Mouse (Mus musculus): Measurements from ENCODE around the gene Hook2.
A peak's percentile ranks its signal among the peaks of the same experiment; 100 is the strongest.

Gene Hook2

DNA sequence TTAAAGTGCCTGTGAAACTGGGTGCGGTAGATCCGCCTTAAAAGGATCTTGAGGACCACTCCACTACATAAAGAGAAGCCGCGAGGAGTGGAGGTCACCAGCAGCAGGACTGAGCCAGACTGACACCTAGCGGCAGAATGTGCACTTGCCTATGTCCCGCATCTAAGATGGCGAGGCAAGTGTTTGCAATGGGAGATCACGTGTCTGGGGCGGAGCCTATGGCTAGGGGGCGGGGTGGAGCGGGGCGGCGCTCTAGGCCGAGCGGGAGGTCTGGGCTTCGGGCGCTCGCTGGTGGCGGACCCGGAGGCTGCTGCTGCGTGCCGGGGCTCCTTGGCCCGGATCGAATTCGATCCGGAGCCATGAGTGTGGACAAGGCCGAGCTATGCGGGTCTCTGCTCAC is at the start of gene Hook2:
Gene Hook2 (plus strand): TSS at position 255 of the 400 bp plus-strand sequence.
- DNase-seq (ENCODE audit: low read depth, low spot score): peak; percentile 99

DNA sequence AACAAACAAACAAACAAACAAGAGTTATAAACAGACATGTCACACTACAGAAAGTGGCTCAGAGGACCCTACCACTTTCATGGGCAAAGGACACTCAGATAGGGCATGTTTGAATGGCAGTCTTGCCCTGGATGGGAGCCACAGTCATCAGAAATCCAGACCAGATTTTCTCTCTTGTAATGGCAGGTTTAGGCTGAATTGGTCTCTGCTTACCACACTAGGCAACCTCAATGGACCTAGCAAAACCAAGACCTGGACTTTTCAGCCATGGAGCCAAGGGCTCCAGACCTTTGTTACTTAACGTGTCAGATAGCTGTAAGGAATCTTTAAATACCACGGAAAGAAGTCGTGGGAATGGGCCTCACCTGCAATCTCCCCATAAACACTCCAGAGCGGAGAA is 46.7 kb upstream of the Hook2 start:
- DNase-seq (ENCODE audit: low read depth, low spot score): no peak

DNA sequence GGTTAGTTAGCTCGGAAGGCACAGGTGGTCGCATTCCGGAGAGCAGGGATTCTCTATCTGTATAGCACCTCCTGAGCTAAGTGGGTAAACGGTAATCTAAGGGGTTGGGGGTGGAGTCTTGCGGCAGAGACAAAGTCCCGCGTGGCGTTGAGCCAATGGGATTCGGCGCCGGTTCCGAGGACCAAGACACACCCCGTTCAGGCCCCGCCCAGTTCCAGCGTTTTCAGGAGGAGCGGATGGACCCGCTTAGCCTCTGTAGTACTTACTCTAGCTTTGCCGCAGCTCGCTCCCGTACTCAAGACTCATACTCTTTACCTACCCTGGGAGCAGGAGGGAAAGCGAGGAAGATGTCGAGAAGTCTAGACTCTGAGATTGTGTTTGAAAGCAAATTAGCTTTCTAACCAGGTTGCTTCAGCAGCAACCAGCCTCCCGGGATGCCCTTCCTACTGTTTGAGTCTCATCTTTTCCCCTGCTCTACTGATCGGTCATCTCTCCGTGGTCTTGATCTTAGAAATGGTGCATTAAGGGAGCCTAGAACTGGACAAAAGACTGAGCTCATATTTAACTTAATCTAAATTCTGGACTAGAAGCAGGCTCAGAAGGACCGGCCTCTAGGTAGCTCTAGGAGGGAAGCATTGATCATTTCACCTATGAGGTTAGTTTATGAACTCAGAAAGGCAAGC is 45.8 kb upstream of the Hook2 start:
- peak; percentile 66 for DNase-seq (ENCODE audit: low read depth, low spot score)

DNA sequence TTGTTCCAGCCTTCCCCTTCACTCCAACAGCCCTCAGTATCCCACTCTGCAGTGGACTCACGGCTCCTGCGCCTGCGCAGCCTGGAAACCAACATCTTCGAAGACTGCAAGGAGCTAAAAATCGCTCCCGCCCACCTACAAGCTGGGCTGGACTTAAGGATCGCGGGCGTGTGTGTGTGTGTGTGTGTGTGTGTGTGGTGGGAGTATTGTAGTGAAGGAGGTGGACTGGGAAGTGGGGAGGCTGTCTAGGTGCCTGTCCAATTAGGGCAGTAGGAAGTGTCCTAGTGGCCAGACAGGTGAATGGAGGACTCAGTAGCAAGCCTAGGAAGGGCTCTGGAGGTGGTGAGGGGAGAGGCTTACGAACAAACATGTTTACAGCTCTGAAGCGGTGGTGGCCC is 45.2 kb upstream of the Hook2 start:
- no peak for DNase-seq (ENCODE audit: low read depth, low spot score)

DNA sequence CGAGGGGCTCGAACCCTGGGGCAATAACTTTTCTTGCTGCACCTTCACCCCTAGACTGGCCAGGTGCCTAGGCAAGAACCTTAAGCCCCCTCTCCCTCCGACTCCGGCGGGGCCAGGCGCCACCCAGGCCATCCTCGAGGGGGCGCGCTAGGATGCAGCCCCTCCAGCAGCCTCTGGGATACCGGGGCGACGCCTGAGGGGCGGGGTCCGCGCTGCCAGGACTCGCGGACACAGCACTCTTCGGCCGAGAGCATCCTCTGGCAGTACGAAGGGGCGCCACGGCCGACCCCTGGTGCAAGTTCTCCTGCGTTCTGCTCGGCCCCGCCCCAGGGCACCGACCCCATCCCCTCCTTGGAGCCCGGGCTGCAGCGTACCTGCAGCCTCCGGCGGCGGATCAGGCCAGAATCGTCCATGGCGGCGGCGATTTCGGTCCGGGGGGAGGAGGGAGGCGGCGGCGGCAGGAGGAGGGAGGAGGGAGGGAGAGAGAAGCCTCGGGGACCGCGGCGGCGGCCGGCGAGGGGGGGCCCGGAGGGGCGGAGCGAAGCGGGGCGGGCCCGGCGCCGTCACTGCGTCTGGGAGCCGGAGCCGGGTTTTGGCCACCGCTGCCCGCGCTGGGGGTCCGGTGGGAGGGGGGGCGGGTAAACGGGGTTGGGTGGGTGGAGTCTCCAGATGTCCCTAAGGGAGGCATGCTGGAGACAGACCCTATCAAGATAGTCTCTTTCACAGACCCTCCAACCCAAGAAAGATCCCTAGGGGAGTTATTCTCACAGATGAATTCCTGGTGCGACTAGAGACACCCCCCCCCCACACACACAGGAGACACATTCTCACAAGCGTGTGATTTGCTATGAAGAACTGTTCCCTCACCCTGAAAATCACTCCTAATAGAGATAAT is 44.5 kb upstream of the Hook2 start:
- peak; percentile 39 for DNase-seq (ENCODE audit: low read depth, low spot score)

DNA sequence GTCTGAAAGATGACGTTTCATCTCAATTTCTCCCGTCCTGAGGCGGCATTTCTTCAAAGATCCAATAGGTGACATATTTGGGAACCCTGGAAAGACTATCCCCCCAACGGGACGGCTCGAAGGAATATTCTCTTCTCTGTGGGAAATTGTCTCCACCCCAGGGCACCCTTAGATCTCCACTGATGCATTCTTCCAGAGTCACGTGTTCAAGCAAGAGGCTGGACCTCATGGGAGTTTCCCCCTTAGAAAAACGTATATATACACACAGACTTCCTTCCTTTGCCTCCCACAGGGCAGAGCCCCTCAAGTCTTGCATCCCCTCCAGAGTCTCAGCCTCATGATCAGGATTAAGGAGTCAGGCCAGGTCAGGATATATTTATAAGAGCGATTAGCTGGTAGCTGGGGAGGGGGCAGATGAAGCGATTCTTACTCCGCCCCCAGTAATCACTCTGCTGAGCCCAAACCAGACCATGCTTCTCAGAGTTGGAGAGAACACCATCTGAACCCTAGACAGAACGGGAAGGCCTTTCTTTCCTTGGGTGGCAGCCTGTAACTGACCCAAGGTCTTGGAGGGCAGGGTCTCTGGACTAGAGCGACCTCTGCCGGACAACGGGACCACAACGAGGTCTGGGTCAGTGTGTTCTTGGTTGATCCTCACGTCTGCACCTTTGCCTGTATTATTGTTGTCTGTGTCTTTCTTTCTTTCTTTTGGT is 43.7 kb upstream of the Hook2 start, which contains the start of gene Rtbdn:
Gene Rtbdn (plus strand): TSS at position 464 of the 713 bp plus-strand sequence.
- no peak for DNase-seq (ENCODE audit: low read depth, low spot score)

DNA sequence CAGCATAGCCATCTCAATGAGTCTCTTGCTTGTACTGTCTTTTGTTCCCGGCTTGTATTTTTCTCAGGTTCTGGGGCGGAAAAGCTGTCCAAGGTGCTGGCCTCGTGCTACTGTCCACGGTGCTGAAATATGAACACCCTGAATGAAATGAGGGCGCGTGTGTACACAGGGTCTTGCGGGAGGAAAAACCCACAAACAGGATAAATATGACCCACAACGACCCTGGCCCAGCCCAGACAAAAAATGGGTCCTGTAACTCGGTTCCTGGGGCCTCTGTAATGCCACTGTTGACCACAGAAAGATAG is 43.2 kb upstream of the Hook2 start:
- DNase-seq (ENCODE audit: low read depth, low spot score): peak; percentile 43

DNA sequence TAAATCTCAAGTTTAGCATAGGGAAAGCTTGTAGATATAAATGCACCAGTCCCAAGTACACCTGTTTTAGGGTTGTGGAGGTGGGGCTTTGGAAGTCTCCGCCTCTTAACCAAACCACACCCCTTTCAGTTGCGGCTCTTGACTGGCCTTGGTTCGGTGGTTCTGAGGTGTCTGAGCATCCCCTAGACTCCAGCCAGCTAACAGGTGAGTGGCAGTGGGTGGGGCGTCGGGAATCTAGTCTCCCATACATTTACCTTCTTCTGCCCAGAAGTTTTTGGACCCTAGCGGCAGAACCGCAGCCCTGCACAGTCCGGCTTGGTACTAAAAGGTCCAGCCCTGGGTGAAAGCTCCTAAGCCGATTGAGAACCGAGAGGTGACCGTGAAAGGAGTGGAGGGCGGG is 40.6 kb upstream of the Hook2 start:
- DNase-seq (ENCODE audit: low read depth, low spot score): no peak

DNA sequence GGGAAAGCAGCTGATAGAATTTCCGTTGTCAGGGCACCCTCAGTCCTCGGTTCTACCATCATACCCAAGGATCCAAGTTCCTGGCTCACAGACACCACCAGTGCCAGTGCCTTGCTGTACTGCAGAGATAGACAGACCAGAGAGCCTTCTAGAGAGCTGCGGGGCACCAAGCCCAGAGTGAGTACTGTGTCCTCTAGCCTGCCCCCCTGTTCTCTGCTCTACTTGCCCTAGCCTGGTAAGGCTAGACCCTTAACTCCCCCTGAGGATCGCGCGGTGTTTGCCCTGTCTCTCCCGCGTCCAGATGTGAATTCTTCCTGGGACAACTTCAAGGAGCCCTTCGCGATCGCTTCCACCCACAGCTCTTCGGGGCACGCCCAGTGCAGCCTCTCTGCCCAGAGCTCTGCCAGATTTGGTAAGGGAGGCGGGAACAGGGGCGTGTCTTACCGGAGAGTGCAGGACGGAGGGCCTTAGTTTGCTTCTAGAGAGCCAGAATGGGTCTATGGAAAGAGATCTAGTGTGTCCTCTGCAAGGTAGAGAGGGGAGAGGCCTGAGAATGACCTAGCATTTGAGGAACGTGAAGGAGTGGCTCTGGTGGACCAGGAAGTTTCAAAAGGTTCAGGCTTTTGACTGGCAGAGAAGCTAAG is 37.7 kb upstream of the Hook2 start:
- DNase-seq (ENCODE audit: low read depth, low spot score): peak; percentile 44

DNA sequence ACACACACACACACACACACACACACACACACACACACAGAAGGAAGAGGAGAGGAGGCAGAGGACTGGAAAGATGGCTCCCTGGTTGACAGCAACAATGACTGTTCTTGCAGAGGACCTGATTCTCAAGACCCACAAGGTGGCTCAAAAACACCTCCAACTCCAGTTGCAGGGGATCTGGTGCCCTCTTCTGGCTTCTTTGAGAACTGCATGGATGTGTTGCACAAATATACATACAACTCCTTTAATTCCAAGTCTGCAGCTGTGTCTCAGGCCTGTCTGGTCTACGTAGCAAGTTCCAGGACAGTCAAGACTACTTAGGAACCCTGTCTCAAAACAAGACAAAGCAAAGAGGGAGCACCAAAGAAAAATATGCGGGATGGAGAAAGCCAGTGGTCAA is 33.6 kb upstream of the Hook2 start:
- peak; percentile 72 for DNase-seq (ENCODE audit: low read depth, low spot score)

DNA sequence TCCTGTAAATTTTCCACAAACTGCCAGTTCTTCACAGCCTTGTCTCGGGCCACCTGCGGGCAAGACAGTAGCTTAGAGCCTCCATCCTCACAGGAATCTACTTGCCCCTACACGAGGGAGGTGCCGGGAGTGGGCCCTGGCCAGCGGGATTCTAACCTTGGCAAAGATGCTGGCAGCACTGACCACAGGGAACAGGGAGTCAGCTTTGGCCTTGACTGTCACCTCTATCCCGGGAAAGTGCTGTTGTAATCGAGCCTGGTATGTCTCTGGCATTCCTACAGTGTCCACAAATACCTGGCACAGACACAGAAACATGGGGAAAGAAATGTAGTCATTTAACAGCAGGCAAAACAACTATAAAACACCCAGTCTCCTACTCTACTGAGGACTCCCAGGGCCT is 30.6 kb upstream of the Hook2 start:
- no peak for DNase-seq (ENCODE audit: low read depth, low spot score)

DNA sequence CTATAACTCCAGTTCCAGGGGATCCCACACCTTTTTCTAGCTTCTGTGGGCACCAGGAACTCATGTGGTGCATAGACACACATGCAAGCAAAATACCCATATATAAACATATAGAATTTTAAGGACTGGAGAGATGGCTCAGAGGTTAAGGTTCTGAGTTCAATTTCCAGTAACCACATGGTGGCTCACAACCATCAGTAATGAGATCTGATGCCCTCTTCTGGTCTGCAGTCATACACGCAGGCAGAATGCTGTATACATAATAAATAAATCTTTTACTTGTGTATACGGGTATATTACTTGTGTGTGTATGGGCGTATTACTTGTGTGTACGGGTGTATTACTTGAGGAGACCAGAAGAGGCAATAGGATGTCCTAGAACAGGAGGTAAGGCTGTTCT is 26.5 kb upstream of the Hook2 start:
- DNase-seq (ENCODE audit: low read depth, low spot score): peak; percentile 26

DNA sequence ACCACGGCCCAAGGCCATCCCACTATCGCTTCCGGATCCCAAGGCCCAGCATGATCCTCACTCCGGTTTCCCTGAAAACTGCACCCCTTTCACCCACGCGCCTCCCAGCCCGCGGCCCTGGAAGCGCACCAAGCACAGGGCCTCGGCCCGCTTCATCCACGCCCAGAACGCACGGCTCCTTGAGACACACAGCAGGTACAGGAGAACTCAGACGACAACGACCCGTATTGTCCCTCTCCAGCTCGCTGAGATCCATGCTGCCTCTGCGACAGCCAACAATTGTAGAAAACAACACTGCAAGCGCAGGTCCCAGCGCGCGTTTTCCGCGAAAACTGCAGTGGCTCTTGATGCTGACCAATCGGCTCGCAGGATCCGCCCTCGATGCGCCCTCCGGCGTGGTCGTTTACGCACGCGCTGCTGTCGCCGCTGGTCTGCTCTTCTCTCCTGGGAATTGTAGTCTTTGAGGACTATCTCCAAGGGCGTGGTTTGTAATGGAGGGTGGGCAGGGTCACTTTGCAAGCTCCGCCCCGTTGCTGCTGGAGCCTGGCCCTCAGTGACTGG is 24.6 kb upstream of the Hook2 start:
- peak; percentile 99 for DNase-seq (ENCODE audit: low read depth, low spot score)

DNA sequence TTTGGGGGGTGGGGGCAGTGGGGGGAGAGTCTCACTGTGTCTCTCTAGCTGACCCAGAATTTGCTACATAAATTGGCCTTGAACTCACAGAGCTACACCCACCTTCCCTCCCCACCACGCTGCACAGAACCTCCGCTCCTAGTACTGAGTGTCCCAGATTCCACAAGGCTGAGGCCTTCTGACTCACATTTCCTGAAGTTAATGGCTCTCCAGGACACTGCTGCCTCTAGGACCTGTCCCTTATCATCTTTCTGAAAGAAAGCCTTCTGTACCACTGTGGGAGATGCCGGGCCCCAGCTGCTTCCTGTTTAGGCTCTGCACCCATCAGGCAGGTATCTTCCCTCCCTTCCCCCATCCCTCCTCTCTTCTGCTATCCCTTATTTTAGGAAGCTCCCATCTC is 23.8 kb upstream of the Hook2 start:
- peak; percentile 25 for DNase-seq (ENCODE audit: low read depth, low spot score)

DNA sequence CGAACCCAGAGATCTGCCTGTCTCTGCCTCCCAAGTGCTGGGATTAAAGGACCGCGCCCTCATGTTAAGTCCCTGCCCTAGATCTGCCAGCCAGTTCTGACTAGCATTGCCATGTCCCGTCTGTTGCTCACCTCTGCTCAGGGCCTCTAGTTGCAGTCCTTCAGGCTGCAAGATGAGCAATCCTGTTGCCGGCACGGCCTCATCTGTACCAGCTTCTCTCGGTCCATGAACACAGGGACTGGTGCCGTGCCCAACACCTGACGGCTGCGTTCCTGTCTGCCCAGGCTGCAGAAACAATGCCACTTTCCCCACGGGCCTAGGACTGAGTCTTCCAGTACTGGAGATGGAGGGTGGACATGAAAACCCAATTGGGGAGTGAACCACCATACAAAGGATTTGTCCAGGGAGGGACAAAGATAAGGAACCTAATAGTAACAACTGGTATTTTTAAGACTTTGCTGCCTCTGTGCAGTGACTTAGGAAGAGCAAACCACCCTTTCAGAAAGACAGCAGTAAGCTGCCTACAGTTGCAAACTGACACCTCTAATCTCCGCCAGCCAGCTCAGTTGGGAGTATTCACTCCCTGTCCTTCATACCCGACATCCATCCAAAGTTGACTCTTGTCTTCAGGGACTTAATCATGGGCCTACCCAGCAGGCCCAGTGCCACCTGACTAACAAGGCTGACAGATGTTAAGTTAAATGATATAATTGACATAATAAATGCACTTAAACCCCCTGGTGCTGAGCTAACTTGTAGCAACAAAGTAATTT is 22.7 kb upstream of the Hook2 start:
- no peak for DNase-seq (ENCODE audit: low read depth, low spot score)

DNA sequence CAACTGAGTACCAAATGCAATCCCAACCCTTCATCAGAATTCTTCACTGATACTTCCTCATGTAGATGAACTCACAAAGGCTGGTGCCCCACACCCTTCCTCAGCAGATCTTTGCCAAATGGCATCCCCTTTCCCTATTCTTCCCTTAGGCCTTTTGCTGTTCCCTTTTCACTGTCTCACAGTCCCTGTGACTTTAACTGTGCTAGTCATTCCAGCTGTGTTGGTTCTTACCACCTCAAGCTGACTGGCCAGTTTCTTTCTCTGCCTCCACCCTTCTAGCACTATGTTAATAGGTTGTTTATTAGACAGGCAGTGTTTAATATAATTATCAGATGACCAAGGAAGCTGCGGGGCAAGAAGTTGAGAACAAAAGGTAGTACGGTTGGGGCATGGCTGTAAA is 21.8 kb upstream of the Hook2 start:
- no peak for DNase-seq (ENCODE audit: low read depth, low spot score)

DNA sequence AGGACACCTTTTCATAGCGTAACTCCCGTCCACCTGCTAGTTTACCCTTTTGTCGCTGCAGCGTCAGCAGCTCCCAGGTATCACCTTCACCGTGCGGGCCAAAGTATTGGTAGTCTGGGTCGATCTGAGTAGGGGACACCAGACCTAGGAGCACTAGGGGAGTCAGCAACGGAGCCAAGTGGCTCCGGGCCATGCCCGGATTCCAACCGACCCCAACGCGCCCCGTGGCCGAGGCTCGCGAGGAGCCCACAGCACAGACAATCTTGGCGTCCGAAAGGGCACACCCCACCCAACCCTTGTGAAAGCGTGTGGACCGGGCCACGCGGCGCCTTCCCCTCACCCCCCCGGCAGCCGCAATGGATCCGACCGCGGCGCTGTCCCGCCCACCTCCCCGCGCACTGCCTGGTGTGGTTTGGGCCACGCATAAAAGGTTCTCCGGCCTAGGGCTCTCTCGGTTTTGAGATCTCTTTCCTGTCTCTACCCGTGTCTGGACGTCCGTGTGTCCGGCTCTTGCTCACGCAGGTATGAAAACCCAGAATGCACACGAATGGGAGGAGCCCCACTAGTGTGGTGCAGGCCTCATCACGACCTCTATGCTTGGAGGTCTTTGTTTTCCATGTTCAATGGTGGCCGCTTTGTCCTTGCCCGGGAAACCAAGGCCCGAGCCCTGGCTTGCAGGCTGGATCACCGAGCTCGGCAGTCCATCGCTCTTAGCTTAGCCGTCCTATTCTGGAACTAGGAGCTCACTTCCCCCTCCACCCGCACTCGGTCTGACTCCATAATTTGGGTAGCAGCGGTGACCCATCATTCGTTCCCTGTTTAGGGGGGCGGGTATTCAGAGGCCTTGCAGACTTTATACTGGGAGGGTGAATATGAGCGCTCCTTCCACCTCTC is 20.9 kb upstream of the Hook2 start, which contains the start of the genes Gm49661, Prdx2 and Rnaseh2a:
Gene Gm49661 (minus strand): TSS at position 193 of the 894 bp plus-strand sequence.
Gene Prdx2 (plus strand): TSS at position 347 of the 894 bp plus-strand sequence.
Gene Rnaseh2a (minus strand): TSS at position 527 of the 894 bp plus-strand sequence.
- DNase-seq (ENCODE audit: low read depth, low spot score): peak; percentile 89

DNA sequence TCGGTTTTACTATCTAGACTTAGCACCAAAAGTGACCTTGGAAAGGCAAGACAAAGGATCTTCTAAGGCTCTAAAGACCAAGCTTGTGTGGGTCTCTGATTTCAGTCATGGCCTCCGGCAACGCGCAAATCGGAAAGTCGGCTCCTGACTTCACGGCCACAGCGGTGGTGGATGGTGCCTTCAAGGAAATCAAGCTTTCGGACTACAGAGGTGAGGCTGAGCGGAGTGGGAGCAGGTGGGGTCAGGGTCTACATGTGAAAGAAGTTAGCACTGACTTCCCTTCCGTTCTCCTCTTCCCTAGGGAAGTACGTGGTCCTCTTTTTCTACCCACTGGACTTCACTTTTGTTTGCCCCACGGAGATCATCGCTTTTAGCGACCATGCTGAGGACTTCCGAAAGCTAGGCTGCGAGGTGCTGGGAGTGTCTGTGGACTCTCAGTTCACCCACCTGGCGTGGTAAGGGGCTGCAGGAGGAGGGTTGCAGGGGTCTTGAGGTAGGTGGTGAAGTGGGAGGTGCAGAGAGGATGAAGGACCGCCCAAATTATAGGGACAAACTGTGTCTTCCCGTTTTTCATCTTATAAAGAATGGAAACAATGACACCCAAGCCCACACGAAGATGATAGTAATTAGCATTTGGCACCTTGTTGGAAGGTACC is 20.1 kb upstream of the Hook2 start:
- DNase-seq (ENCODE audit: low read depth, low spot score): peak; percentile 29

DNA sequence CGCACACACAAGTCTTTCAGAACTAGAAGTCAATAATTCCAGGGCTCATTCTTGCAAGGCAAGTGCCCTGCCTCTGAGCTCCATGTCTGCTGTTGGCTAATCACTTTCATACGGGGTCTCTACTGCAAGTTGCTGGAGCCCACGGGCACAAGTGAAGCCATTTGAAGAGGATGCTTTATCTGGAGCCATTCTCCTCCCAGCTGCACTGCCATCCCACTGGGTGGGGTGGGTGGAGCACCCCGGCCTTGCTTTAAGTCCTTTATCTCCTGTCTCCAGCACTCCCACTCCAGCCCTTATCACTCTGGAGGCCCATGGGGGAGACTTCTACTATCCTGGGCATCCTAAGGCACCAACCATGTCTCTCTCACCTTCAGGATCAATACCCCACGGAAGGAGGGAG is 19.5 kb upstream of the Hook2 start:
- DNase-seq (ENCODE audit: low read depth, low spot score): no peak

All from A20 (cell line).